Mouse (Mus musculus) 416B (cell line): Measurements from ENCODE around the gene Lef1.

Experiments used
- DNase-seq: peaks from one replicate; pipeline ENCODE4 v3.0.0; 2011; ENCODE audit warnings: low read depth

The Lef1 gene

DNA sequence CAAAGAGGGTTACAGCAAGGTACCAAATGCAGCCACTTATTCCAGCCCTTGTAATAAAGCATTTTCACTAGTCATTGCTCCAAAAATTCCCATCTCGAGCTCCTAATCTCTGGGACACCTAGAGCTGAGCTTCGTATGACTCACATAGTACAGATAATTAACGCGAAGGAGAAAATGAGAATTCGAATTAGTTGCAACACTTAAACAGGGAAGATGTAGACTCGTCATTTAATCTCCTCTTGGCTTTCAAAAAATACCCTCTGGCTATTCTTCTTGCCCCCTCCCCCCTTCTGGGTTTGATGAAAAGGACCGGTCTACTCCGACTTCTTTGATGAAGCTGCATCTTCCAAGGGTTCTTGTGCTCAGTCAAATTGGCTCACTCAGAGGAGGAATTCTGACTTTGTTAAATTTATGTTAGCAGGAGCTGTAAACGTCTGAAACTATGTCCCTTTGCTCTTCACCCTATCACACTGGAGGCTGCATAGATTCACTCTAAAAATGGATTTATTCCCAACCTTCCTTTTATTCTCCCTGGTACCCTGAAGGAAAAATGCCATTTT is 2.1 kb upstream of the Lef1 start:
- DNase-seq, result no peak

GRCm38 (mm10) chr3:131109066-131109685 is 1.1 kb upstream of the Lef1 start:
- no peak for DNase-seq

- no peak for DNase-seq
Measured at GRCm38 (mm10) chr3:131109686-131110070, 593 bp upstream of the Lef1 start.

- no peak for DNase-seq
Measured at GRCm38 (mm10) chr3:131111151-131111850, 1.0 kb downstream of the Lef1 start.

GRCm38 (mm10) chr3:131111851-131112572 is 1.7 kb downstream of the Lef1 start:
- no peak for DNase-seq

DNA sequence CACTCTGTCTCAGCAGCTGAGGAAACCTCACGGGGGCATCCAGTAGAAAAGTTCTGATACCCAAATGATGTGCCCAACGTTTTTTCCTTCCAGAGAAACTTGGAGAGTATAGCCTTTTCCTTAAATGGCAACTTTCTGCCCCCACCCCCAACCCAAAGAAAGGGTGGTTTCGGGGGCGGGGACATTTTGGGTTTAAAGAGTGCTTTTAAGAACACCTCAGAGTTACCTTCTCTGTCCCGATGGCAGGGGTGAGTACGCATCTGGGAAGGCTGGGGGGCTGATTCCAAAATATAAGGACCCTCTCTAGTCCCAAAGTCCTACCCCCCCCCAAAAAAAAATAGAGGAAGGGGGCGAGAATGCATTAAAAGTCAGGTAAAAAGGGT is 2.3 kb downstream of the Lef1 start:
- no peak for DNase-seq

- DNase-seq, result no peak
Measured at GRCm38 (mm10) chr3:131113029-131113428, 2.8 kb downstream of the Lef1 start.

GRCm38 (mm10) chr3:131116116-131116515 is 5.8 kb downstream of the Lef1 start:
- DNase-seq, result no peak

DNA sequence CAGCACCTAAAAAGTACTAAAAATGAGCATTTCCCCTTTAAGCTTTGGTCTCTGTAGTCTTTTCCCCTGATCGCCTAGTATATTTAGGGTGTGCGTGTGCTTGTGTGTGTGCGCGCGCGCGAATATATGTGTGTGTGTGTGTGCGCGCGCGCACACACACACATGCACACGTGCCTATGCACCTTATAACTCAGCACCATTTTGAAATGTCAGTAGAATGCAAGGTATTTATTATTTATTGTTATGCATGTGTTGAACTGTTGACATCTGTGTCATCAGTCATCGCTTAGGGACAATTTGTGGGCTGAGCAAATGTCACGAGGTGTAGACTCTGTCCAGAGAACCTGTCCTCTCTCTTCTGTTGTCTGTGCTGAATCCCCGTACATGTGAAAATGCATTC is 7.1 kb downstream of the Lef1 start:
- no peak for DNase-seq

GRCm38 (mm10) chr3:131117883-131118282 is 7.6 kb downstream of the Lef1 start:
- no peak for DNase-seq

GRCm38 (mm10) chr3:131119435-131119834 is 9.2 kb downstream of the Lef1 start:
- DNase-seq, result no peak

GRCm38 (mm10) chr3:131123501-131123900 is 13.2 kb downstream of the Lef1 start:
- no peak for DNase-seq

- no peak for DNase-seq
Measured at GRCm38 (mm10) chr3:131125873-131126272, 15.6 kb downstream of the Lef1 start.

- DNase-seq, result no peak
Measured at GRCm38 (mm10) chr3:131126438-131126837, 16.2 kb downstream of the Lef1 start.

- no peak for DNase-seq
Measured at GRCm38 (mm10) chr3:131134003-131134402, 23.7 kb downstream of the Lef1 start.

DNA sequence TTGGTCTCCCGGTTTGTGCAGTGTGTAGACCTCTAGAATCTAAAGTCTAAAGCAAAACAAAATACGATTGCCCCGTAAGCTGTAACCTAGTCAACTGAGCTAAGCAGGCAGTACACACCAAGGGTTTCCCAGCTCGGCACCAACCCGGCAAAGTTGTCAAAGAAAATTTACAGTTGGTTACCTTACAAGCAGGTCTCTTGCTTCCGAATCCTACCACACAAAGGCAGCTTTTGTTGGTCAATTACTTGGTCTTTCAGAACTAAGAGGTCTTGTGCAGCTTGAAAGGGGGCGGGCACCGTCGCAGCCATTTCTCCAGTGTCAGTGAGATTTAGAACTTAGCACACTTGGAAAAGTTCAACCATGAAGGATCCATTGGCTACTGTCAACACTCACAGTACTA is 25.2 kb downstream of the Lef1 start:
- DNase-seq, result no peak

- DNase-seq, result no peak
Measured at GRCm38 (mm10) chr3:131136455-131136854, 26.2 kb downstream of the Lef1 start.

GRCm38 (mm10) chr3:131137119-131137781 is 27.0 kb downstream of the Lef1 start:
- DNase-seq, result no peak

- DNase-seq, result no peak
Measured at GRCm38 (mm10) chr3:131138224-131138623, 28.0 kb downstream of the Lef1 start.

- no peak for DNase-seq
Measured at GRCm38 (mm10) chr3:131138797-131139196, 28.5 kb downstream of the Lef1 start.

GRCm38 (mm10) chr3:131139345-131140090 is 29.2 kb downstream of the Lef1 start:
- DNase-seq, result peak; percentile 8

DNA sequence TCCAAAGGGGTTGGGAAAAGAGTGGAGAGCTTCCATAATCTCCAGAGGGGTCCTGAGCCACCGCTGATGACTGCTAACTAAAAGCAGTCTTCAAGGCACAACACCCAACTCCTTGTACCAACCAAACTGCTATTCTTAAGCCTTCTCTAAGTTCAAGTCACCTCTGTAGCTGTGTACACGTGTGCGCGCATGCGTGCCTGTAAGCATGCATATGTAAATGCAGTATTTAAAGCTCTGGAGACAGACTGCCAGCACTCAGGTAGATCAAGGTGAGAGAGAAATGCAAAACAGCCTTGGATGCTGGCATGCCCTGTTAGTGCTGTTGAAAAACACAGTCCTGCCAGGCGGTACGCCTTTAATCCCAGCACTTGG is 29.8 kb downstream of the Lef1 start:
- no peak for DNase-seq
